Mouse (Mus musculus) MEL (cell line): ENCODE measurements around the gene Calhm2.
A peak's percentile ranks its signal among the peaks of the same experiment; 100 is the strongest.

Source experiments
- CTCF ChIP-seq, 3 experiments: IDR thresholded peaks in 2 of 3; conservative IDR thresholded peaks in 1 of 3; 2 replicates each; pipeline ENCODE4 v1.5.1; 2011 to 2012; ENCODE audit warnings: low read length in 3 of 3, low read depth in 2 of 3, mild to moderate bottlenecking in 2 of 3, improper control_type of control experiment in 1 of 3, inconsistent platforms in 1 of 3, mixed read lengths in 1 of 3, moderate library complexity in 1 of 3; ENCODE audit not compliant: control insufficient read depth in 1 of 3, insufficient read depth in 1 of 3, poor library complexity in 1 of 3, severe bottlenecking in 1 of 3
- E2F4 ChIP-seq: IDR thresholded peaks from 2 replicates; pipeline ENCODE4 v1.6.1; 2011; ENCODE audit warnings: low read depth, low read length, improper control_type of control experiment, borderline replicate concordance
- EP300 ChIP-seq, 2 experiments: IDR thresholded peaks; 2 replicates each; pipeline ENCODE4 v1.6.1; 2011; ENCODE audit warnings: improper control_type of control experiment in 2 of 2, low read length in 2 of 2, low read depth in 1 of 2, mild to moderate bottlenecking in 1 of 2
- ETS1 ChIP-seq: IDR thresholded peaks from 2 replicates; pipeline ENCODE4 v1.6.1; 2012; ENCODE audit warnings: low read depth, mild to moderate bottlenecking, inconsistent platforms, low read length, improper control_type of control experiment, moderate library complexity
- GATA1 ChIP-seq: IDR thresholded peaks from 2 replicates; pipeline ENCODE4 v1.6.1; 2011; ENCODE audit warnings: low read depth, low read length, improper control_type of control experiment
- ZC3H11A ChIP-seq: IDR thresholded peaks from 2 replicates; pipeline ENCODE4 v1.6.1; 2012; ENCODE audit warnings: low read depth, mild to moderate bottlenecking, inconsistent platforms, low read length, improper control_type of control experiment

DNA sequence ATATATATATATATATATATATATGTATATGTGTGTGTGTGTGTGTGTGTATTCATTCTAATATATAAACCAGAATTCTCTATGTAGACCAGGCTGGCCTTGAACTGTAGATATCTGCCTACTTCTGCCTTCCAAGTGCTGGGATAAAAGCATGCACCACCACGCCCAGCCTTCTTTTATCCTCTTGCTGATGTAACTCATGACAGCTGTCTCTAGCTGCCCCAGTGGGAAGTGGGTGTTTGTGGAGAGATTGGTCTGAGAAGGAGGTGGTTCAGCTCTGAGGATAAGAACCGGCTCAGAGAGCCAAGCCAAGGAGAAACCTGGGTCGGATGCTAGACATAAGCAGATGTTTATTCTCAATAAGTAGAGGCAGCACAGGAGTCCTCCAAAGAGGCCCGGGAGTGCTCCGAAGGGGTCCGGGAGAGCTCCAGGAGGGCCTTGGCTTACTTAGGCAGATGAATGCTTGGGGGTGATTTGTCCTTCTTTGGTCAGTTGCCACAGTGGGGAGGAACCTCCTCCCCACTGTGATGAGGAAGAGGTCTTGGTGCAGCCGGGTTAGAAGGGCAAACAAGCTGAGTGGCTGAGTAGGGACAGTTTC lies 29.6 kb upstream of the Calhm2 start:
- TF ChIP-seq E2F4 (no peak), EP300 (IDR thresholded peaks at IDR 0.05; ENCODE audit: low read depth in 1 of 2, low read length in 2 of 2) (no peak; a peak in 1 of 4 replicates), CTCF (IDR thresholded peaks at IDR 0.05 in 2 of 3, conservative IDR thresholded peaks at IDR 0.05 in 1 of 3; ENCODE audit: control insufficient read depth in 1 of 3, insufficient read depth in 1 of 3, low read depth in 2 of 3, low read length in 3 of 3, poor library complexity in 1 of 3, severe bottlenecking in 1 of 3) (no peak), ZC3H11A (no peak), GATA1 (no peak), ETS1 (peak; percentile 80; the same call in 1 of the 2 replicates)
